Mouse (Mus musculus): ENCODE data around the gene Vps36.

The Vps36 gene

GRCm38 (mm10) chr8:22192660-22193431, at the start of gene Vps36:
Gene Vps36 (plus strand): TSS chr8:22192809.
- peak; percentile 87 for DNase-seq (ENCODE audit: low spot score)

- DNase-seq (ENCODE audit: low spot score) = no peak
These were observed 48.7 kb upstream of the Vps36 start for GRCm38 (mm10) chr8:22143764-22144491.

- no peak for DNase-seq (ENCODE audit: low spot score)
These were observed 46.8 kb upstream of the Vps36 start for GRCm38 (mm10) chr8:22145831-22146230.

- no peak for DNase-seq (ENCODE audit: low spot score)
These were observed 44.8 kb upstream of the Vps36 start for GRCm38 (mm10) chr8:22147706-22148366.

- DNase-seq (ENCODE audit: low spot score) = no peak
These were observed 44.3 kb upstream of the Vps36 start for GRCm38 (mm10) chr8:22148367-22148740.

GRCm38 (mm10) chr8:22149643-22150344, 42.8 kb upstream of the Vps36 start:
- DNase-seq (ENCODE audit: low spot score) = no peak

- no peak for DNase-seq (ENCODE audit: low spot score)
These were observed 42.3 kb upstream of the Vps36 start for GRCm38 (mm10) chr8:22150345-22150663.

- no peak for DNase-seq (ENCODE audit: low spot score)
These were observed 30.4 kb upstream of the Vps36 start for GRCm38 (mm10) chr8:22162206-22162605.

GRCm38 (mm10) chr8:22164431-22164830, 28.2 kb upstream of the Vps36 start:
- DNase-seq (ENCODE audit: low spot score) = no peak

- no peak for DNase-seq (ENCODE audit: low spot score)
These were observed 27.1 kb upstream of the Vps36 start for GRCm38 (mm10) chr8:22165251-22166079.

GRCm38 (mm10) chr8:22166080-22166603, 26.5 kb upstream of the Vps36 start, which contains the start of gene Nek3:
Gene Nek3 (minus strand): TSS chr8:22166435.
- DNase-seq (ENCODE audit: low spot score) = peak; percentile 84

GRCm38 (mm10) chr8:22169167-22169566, 23.4 kb upstream of the Vps36 start:
- DNase-seq (ENCODE audit: low spot score) = no peak

- DNase-seq (ENCODE audit: low spot score) = no peak
These were observed 16.6 kb upstream of the Vps36 start for GRCm38 (mm10) chr8:22175966-22176365.

GRCm38 (mm10) chr8:22184884-22185283, 7.7 kb upstream of the Vps36 start:
- no peak for DNase-seq (ENCODE audit: low spot score)

- DNase-seq (ENCODE audit: low spot score) = peak; percentile 67
These were observed 6.9 kb upstream of the Vps36 start, which contains the start of gene Ckap2 for GRCm38 (mm10) chr8:22185431-22186397. Gene Ckap2 (minus strand): TSS chr8:22185819.

GRCm38 (mm10) chr8:22193432-22194010, 912 bp downstream of the Vps36 start:
- DNase-seq (ENCODE audit: low spot score) = peak; percentile 38

- no peak for DNase-seq (ENCODE audit: low spot score)
These were observed 5.3 kb downstream of the Vps36 start for GRCm38 (mm10) chr8:22197914-22198313.

- no peak for DNase-seq (ENCODE audit: low spot score)
These were observed 6.9 kb downstream of the Vps36 start for GRCm38 (mm10) chr8:22199481-22199880.

GRCm38 (mm10) chr8:22207535-22207934, 14.9 kb downstream of the Vps36 start:
- no peak for DNase-seq (ENCODE audit: low spot score)
